Mouse (Mus musculus) limb, embryonic 11.5 days (tissue): ENCODE measurements around the gene Psmc3. TPM values are rescaled to one million over a fixed set of nuclear protein-coding genes. Genes with fewer than 3 reads are reported as not detected.

Experiments used
- ATAC-seq: fragments of 200-750 bp; cut with Nextera tagmentation; 2 replicates; pipeline ENCODE4 v1.8.0; 2017; ENCODE audit warnings: low read depth; ENCODE audit not compliant: insufficient number of reproducible peaks, low FRiP score, low TSS enrichment
- DNase-seq: peaks from one replicate; pipeline ENCODE4 v3.0.0-alpha.2; 2015; ENCODE audit warnings: low spot score
- H3K27ac ChIP-seq: fragments of 300-500 bp; sonication (generic); replicated peaks from 2 replicates; pipeline ENCODE4 v1.5.1; 2014; ENCODE audit warnings: low read depth, mild to moderate bottlenecking, low read length
- H3K27me3 ChIP-seq: fragments of 300-500 bp; sonication (generic); 2 replicates; pipeline ENCODE4 v1.6.1; 2014; ENCODE audit warnings: mild to moderate bottlenecking, low read length, mixed read lengths; ENCODE audit not compliant: control insufficient read depth, insufficient read depth
- H3K36me3 ChIP-seq: fragments of 300-500 bp; sonication (generic); 2 replicates; pipeline ENCODE4 v1.6.1; 2014; ENCODE audit warnings: mild to moderate bottlenecking, low read length, moderate library complexity, mixed read lengths; ENCODE audit not compliant: control insufficient read depth, insufficient read depth
- H3K4me1 ChIP-seq: fragments of 300-500 bp; sonication (generic); 2 replicates; pipeline ENCODE4 v1.6.1; 2014; ENCODE audit warnings: low read length, mixed read lengths; ENCODE audit not compliant: control insufficient read depth, insufficient read depth
- H3K4me2 ChIP-seq: fragments of 300-500 bp; sonication (generic); 2 replicates; pipeline ENCODE4 v1.6.1; 2014; ENCODE audit warnings: low read depth, mild to moderate bottlenecking, moderate library complexity; ENCODE audit not compliant: severe bottlenecking
- H3K4me3 ChIP-seq: fragments of 300-500 bp; sonication (generic); 2 replicates; pipeline ENCODE4 v1.5.1; 2014; ENCODE audit warnings: low read depth, low read length
- H3K9ac ChIP-seq: fragments of 300-500 bp; sonication (generic); 2 replicates; pipeline ENCODE4 v1.6.1; 2014; ENCODE audit warnings: mild to moderate bottlenecking, low read length
- H3K9me3 ChIP-seq: fragments of 300-500 bp; sonication (generic); 2 replicates; pipeline ENCODE4 v1.6.1; 2016; ENCODE audit warnings: low read length; ENCODE audit not compliant: control insufficient read depth
- WGBS: fragments of 180-500 bp; shearing (Covaris S2); extraction: QIAGEN DNeasy Blood & Tissue Kit; methylation state at CpG from one replicate; pipeline ENCODE4 v1.1.7; 2014; 5-methylcytosine and 5-hydroxymethylcytosine counted together
- polyA plus RNA-seq: library from polyadenylated mRNA; unstranded; fragments of >200 nt; fragmentation: Nextera tagmentation; extraction: Ambion mirVana; gene quantifications from 2 replicates; pipeline ENCODE4 v1.2.1, GENCODE M21; 2014

Gene Psmc3
- polyA plus RNA-seq, 1 experiment from 2014 or later, result 440 TPM

GRCm38 (mm10) chr2:91069306-91070000, 15.6 kb downstream of the Psmc3 start:
- H3K36me3 ChIP-seq, result peaks cover 5% of the 10 kb centered on the region
- H3K4me1 ChIP-seq, result peaks cover 15% of the 10 kb centered on the region
- peak overlapping the region; percentile 63 for H3K9ac ChIP-seq
- no peaks in the 10 kb centered on the region for H3K9me3 ChIP-seq
- H3K27me3 ChIP-seq, result no peaks in the 10 kb centered on the region
- H3K4me2 ChIP-seq, result peak overlapping the region; percentile 88
- peak overlapping the region; percentile 58 for H3K4me3 ChIP-seq
- H3K27ac ChIP-seq, result peak overlapping the region; percentile 68; the same call in 1 of the 2 replicates
- ATAC-seq, result no peak
- DNase-seq, result peak; percentile 43
- 10% methylated on average over 14 of the region's 14 CpGs for whole genome bisulfite sequencing

DNA sequence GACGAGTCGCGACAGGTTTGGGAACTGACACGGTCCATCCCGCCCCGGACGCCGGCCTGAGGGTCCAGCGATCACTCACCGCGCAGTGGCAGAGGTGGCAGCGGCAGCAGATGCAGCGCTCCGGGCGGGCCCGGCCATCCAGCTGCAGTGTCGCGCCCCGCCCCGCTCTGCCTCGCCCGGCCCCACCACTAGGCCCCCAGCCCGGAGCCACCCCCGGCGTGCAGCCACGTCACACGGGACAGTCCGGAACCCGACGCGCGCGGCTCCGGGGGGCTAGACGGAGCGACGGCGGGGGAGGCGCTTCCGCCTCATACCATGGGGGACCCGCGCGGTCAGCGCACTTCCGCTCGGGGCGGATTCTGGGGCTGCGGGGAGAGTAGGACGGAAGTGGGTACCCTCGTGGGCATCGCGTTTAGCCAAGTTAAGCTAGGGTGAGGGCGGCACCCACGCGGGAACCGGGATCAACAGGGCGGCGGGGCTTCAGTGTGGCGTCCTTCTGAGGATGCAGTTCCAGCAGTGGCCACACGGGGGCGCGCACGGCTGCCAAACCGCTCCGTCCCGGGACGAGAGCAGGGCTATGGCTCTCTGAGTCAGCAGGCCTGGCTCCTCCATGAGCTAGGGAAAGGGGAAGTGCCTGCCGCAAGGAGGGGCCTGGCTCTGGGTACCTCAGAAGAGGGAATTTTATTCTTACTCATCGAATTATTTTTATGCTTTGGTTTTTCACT, 16.4 kb downstream of the Psmc3 start, which contains the start of gene Slc39a13:
TSS of gene Slc39a13 (minus strand) at position 342 of the 725 bp plus-strand sequence.
- no peaks in the 10 kb centered on the region for H3K9me3 ChIP-seq
- peak within 1 kb of the TSS; percentile 68 for H3K27ac ChIP-seq
- H3K4me3 ChIP-seq, result peak within 1 kb of the TSS; percentile 58
- H3K4me2 ChIP-seq, result peak within 1 kb of the TSS; percentile 88
- ATAC-seq (peak; percentile 93), DNase-seq (peak; percentile 98)
- H3K36me3 ChIP-seq, result peaks cover 4% of the 10 kb centered on the region
- H3K9ac ChIP-seq, result peak within 1 kb of the TSS; percentile 63
- H3K27me3 ChIP-seq, result no peaks in the 10 kb centered on the region
- WGBS, result under 1% methylated on average over 56 of the region's 69 CpGs
- peaks cover 15% of the 10 kb centered on the region for H3K4me1 ChIP-seq

DNA sequence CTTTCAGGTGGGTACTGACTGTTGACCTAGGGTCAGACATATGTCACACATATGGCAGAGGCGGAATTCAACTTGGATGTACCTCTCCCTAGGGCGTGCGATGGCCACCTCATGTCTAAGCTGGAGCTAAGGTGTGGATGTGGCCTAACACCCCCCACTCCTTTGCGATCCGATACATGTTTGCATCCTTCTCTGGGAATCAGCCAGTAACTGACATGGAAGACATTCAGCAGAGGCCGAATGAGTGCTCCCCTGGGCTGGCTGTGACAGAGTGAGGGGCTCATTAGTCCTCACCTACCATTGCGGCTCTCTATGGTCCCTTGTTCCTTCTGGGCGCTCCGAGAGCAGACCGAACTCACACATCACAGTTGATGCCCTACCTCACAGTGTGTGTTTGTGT, 17.2 kb downstream of the Psmc3 start:
- Histone ChIP-seq H3K4me3 (peak overlapping the region; percentile 58; the same call in 1 of the 2 replicates), H3K4me2 (peak overlapping the region; percentile 88), H3K9ac (peak overlapping the region; percentile 63), H3K36me3 (peaks cover 4% of the 10 kb centered on the region), H3K9me3 (no peaks in the 10 kb centered on the region), H3K27me3 (no peaks in the 10 kb centered on the region), H3K4me1 (peaks cover 15% of the 10 kb centered on the region), H3K27ac (peak overlapping the region; percentile 68)
- DNase-seq, result peak; percentile 32
- WGBS, result 81% methylated on average over 10 of the region's 10 CpGs
- ATAC-seq, result peak; percentile 12; the same call in 1 of the 2 replicates

DNA sequence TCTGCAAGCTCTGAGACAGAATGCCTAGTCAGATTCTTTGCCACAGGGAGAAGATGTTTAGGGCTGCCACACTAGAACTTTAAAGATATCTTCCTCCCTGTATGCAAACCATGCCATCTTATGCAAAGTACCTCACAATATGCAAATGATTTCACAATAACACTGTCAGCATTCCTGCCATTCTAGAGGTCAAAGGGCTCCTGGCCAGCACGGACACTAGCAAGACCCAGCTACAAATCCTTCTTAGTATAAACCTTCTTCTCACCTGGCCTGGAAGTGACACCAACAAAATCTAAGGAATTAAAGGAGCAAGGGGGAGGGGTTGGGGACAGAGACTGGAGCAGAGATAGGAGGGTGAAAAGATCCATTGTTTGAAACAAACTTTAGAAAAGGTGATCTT, 18.3 kb downstream of the Psmc3 start:
- Histone ChIP-seq H3K4me3 (no peak overlapping the region), H3K4me2 (no peak overlapping the region), H3K27me3 (no peaks in the 10 kb centered on the region), H3K9ac (no peak overlapping the region), H3K36me3 (peaks cover 2% of the 10 kb centered on the region), H3K27ac (no peak overlapping the region), H3K9me3 (no peaks in the 10 kb centered on the region), H3K4me1 (peaks cover 15% of the 10 kb centered on the region)
- WGBS, result 24% methylated on average over 1 of the region's 1 CpGs
- DNase-seq (no peak), ATAC-seq (no peak)

DNA sequence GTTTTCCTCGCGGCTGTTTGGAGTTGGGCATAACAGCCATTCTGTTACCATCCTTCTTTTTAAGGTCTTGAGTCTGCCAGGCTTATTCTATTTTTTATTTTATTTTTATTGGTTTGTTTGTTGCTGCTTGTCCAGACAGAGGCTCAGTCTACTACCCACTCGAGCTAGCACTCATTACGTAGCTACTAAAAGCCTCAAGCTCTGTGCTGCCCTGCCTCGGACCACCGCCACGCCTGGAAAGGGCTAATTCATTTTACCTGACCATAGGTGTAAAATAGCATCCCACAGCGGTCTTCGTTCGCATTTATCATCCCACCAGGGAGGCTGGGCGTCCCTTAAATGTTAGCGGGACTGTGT, 24.1 kb downstream of the Psmc3 start:
- H3K9ac ChIP-seq, result no peak overlapping the region
- no peak for ATAC-seq
- 15% methylated on average over 12 of the region's 12 CpGs for WGBS

DNA sequence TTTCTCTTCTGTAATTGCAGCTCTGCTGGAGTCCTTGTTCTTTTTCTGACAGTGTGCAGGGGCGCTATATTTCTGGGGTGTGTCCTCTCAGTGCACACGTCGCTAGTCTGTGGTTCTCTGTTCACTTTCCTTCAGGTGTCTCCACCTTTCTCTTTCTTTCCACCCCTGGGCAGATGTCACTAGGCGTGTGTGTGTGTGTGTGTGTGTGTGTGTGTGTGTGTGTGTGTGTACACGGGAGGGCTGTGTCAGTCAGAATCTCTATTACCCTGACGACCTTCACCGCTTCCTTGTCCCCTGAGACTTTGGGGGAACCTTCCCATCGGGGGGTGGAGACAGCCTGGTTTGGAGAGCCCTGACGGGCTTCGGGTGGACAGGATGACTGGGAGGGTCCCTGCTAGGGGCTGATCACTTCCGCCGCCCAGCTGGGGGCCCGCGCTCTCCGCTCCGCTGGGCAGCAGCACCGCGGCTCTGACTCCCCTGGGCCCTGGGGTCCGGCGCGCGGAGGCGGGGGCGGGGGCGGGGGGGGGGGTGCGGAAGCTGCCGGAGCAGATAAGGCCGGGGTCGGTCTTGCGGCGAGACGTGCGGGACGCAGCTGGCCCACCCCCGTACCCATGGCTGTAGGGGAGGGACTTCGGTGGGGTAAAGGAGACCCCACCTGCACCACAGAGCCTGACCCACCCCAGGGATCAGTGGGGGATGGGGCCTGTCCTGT, 24.7 kb downstream of the Psmc3 start:
- H3K27ac ChIP-seq, result no peak overlapping the region
- 0% methylated on average over 18 of the region's 36 CpGs for WGBS
- H3K9me3 ChIP-seq, result no peaks in the 10 kb centered on the region
- peak overlapping the region; percentile 89 for H3K4me2 ChIP-seq
- no peaks in the 10 kb centered on the region for H3K4me1 ChIP-seq
- no peaks in the 10 kb centered on the region for H3K36me3 ChIP-seq
- peak overlapping the region; percentile 67 for H3K9ac ChIP-seq
- peak overlapping the region; percentile 42 for H3K4me3 ChIP-seq
- ATAC-seq (peak; percentile 41; the same call in 1 of the 2 replicates), DNase-seq (peak; percentile 40)
- no peaks in the 10 kb centered on the region for H3K27me3 ChIP-seq

More for the DNA sequence above, 24.1 kb downstream of the Psmc3 start:
- Histone ChIP-seq H3K4me1 (no peaks in the 10 kb centered on the region), H3K9me3 (no peaks in the 10 kb centered on the region), H3K27ac (no peak overlapping the region), H3K27me3 (no peaks in the 10 kb centered on the region), H3K4me3 (peak overlapping the region; percentile 42; the same call in 1 of the 2 replicates), H3K36me3 (no peaks in the 10 kb centered on the region), H3K4me2 (peak overlapping the region; percentile 89)
- DNase-seq, result no peak

- WGBS, result 29% methylated on average over 5 of the region's 5 CpGs
- Histone ChIP-seq H3K9me3 (no peaks in the 10 kb centered on the region), H3K4me1 (no peaks in the 10 kb centered on the region), H3K4me3 (peak overlapping the region; percentile 42), H3K27me3 (no peaks in the 10 kb centered on the region), H3K27ac (no peak overlapping the region), H3K36me3 (no peaks in the 10 kb centered on the region), H3K4me2 (peak overlapping the region; percentile 89), H3K9ac (peak overlapping the region; percentile 67)
- ATAC-seq, result no peak
- no peak for DNase-seq
Observed at GRCm38 (mm10) chr2:91079026-91079384, 25.2 kb downstream of the Psmc3 start.

DNA sequence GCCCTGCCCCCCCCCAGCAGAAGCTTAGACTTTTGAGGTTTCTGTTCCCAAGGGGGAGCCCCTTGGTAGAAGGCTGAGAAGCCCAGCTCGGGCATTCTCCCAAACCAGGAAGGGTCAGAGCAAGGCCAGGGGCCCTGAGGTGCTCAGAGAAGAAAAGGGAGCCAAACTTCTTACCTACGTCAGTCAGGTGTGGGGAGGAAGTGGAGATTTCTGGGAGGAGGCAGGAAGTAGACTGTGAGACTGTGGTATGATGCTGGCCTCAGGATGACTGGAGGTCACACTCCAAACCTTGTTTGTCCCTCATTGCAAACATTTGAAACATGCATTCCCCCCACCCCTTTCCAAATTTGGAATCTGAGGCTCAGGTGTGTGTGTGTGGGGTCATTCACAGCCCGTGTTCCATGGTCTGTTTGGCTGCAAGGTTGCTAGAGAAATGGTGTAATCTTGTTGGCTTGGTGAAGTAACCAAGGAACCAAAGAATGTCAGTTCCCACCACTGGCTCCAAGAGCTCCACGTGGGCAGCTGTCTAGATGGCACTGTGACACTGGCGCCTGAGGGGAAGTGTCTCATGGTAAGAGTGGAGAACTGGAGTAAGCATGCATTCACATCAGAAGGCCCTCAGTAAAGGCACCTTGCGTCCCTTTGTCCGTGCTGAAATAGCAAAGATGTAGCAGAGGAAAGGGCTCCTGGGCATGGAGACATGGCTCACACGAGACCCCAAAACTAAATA, 27.1 kb downstream of the Psmc3 start:
- Histone ChIP-seq H3K9me3 (no peaks in the 10 kb centered on the region), H3K27ac (no peak overlapping the region), H3K4me1 (no peaks in the 10 kb centered on the region), H3K27me3 (no peaks in the 10 kb centered on the region), H3K4me2 (no peak overlapping the region), H3K9ac (no peak overlapping the region), H3K4me3 (no peak overlapping the region), H3K36me3 (no peaks in the 10 kb centered on the region)
- WGBS, result 84% methylated on average over 8 of the region's 8 CpGs
- ATAC-seq, result no peak
- DNase-seq, result no peak
